Mouse (Mus musculus): ENCODE data around the gene Pole. TPM values are rescaled to one million over a fixed set of nuclear protein-coding genes. Genes with fewer than 3 reads are reported as not detected.

Gene Pole
- polyA plus RNA-seq, 1 experiment from 2014 or later, result 14.3 TPM

- ATAC-seq (replicated peaks), result peak; percentile 74; the same call in 1 of the 2 replicates
- Histone ChIP-seq H3K36me3 (peaks cover 5% of the 10 kb centered on the region; the same call in 1 of the 2 replicates), H3K4me1 (peaks cover 19% of the 10 kb centered on the region), H3K27ac (replicated peaks) (0 out of 2 replicates have a peak overlapping the region, but pooled peaks have one; percentile 27), H3K9ac (replicated peaks) (peak overlapping the region; percentile 73), H3K4me3 (peak overlapping the region; percentile 85), H3K4me2 (replicated peaks) (peak overlapping the region; percentile 84), H3K9me3 (no peaks in the 10 kb centered on the region), H3K27me3 (0 out of 2 replicates have a peak, but pooled peaks cover 5% of the 10 kb centered on the region)
- WGBS, result 2% methylated on average over 31 of the region's 31 CpGs
Measured at GRCm38 (mm10) chr5:110286446-110287083, 459 bp downstream of the Pole start.

GRCm38 (mm10) chr5:110287084-110287475 is 974 bp downstream of the Pole start:
- 0 out of 2 replicates have a peak, but pooled peaks cover 5% of the 10 kb centered on the region for H3K27me3 ChIP-seq
- WGBS, result 62% methylated on average over 2 of the region's 2 CpGs

GRCm38 (mm10) chr5:110291649-110292048 is 5.5 kb downstream of the Pole start:
- Histone ChIP-seq H3K9me3 (no peaks in the 10 kb centered on the region), H3K4me3 (no peak overlapping the region), H3K4me1 (peaks cover 8% of the 10 kb centered on the region), H3K27me3 (no peaks in the 10 kb centered on the region), H3K27ac (replicated peaks) (no peak overlapping the region), H3K9ac (replicated peaks) (no peak overlapping the region), H3K36me3 (peaks cover 17% of the 10 kb centered on the region; the same call in 1 of the 2 replicates), H3K4me2 (replicated peaks) (no peak overlapping the region)
- 98% methylated on average over 1 of the region's 1 CpGs for WGBS
- ATAC-seq (replicated peaks), result no peak

More at GRCm38 (mm10) chr5:110287084-110287475, 974 bp downstream of the Pole start:
- H3K36me3 ChIP-seq, result peaks cover 5% of the 10 kb centered on the region; the same call in 1 of the 2 replicates
- peak overlapping the region; percentile 84 for H3K4me2 ChIP-seq (replicated peaks)
- H3K4me3 ChIP-seq, result peak overlapping the region; percentile 85
- no peaks in the 10 kb centered on the region for H3K9me3 ChIP-seq
- H3K9ac ChIP-seq (replicated peaks), result no peak overlapping the region
- H3K27ac ChIP-seq (replicated peaks), result no peak overlapping the region
- peaks cover 19% of the 10 kb centered on the region for H3K4me1 ChIP-seq
- ATAC-seq (replicated peaks), result no peak

- H3K27ac ChIP-seq (replicated peaks), result no peak overlapping the region
- H3K36me3 ChIP-seq, result peaks cover 41% of the 10 kb centered on the region
- no peak overlapping the region for H3K4me2 ChIP-seq (replicated peaks)
- no peak overlapping the region for H3K4me3 ChIP-seq
- ATAC-seq (replicated peaks), result no peak
- WGBS, result 91% methylated on average over 1 of the region's 1 CpGs
- H3K27me3 ChIP-seq, result no peaks in the 10 kb centered on the region
- no peaks in the 10 kb centered on the region for H3K9me3 ChIP-seq
- no peak overlapping the region for H3K9ac ChIP-seq (replicated peaks)
- H3K4me1 ChIP-seq, result no peaks in the 10 kb centered on the region
Measured at GRCm38 (mm10) chr5:110296637-110297036, 10.5 kb downstream of the Pole start.

- no peaks in the 10 kb centered on the region for H3K9me3 ChIP-seq
- no peaks in the 10 kb centered on the region for H3K27me3 ChIP-seq
- no peak for ATAC-seq (replicated peaks)
- H3K9ac ChIP-seq (replicated peaks), result no peak overlapping the region
- WGBS, result 88% methylated on average over 2 of the region's 2 CpGs
- H3K4me3 ChIP-seq, result no peak overlapping the region
- H3K27ac ChIP-seq (replicated peaks), result no peak overlapping the region
- H3K4me2 ChIP-seq (replicated peaks), result no peak overlapping the region
- H3K4me1 ChIP-seq, result no peaks in the 10 kb centered on the region
- H3K36me3 ChIP-seq, result peaks cover 33% of the 10 kb centered on the region
Measured at GRCm38 (mm10) chr5:110300591-110300990, 14.5 kb downstream of the Pole start.

GRCm38 (mm10) chr5:110308861-110309260 is 22.8 kb downstream of the Pole start:
- no peak overlapping the region for H3K4me2 ChIP-seq (replicated peaks)
- peaks cover 20% of the 10 kb centered on the region; the same call in 1 of the 2 replicates for H3K36me3 ChIP-seq
- no peaks in the 10 kb centered on the region for H3K9me3 ChIP-seq
- no peak overlapping the region for H3K9ac ChIP-seq (replicated peaks)
- H3K4me3 ChIP-seq, result no peak overlapping the region
- H3K27ac ChIP-seq (replicated peaks), result no peak overlapping the region
- WGBS, result 91% methylated on average over 7 of the region's 7 CpGs
- H3K4me1 ChIP-seq, result no peaks in the 10 kb centered on the region
- ATAC-seq (replicated peaks), result no peak
- H3K27me3 ChIP-seq, result no peaks in the 10 kb centered on the region

- no peak overlapping the region for H3K4me2 ChIP-seq (replicated peaks)
- H3K36me3 ChIP-seq, result peaks cover 24% of the 10 kb centered on the region; the same call in 1 of the 2 replicates
- H3K9ac ChIP-seq (replicated peaks), result no peak overlapping the region
- H3K9me3 ChIP-seq, result no peaks in the 10 kb centered on the region
- no peak for ATAC-seq (replicated peaks)
- no peaks in the 10 kb centered on the region for H3K27me3 ChIP-seq
- WGBS, result 63% methylated on average over 3 of the region's 3 CpGs
- H3K4me3 ChIP-seq, result no peak overlapping the region
- H3K27ac ChIP-seq (replicated peaks), result no peak overlapping the region
- no peaks in the 10 kb centered on the region for H3K4me1 ChIP-seq
Measured at GRCm38 (mm10) chr5:110313127-110313526, 27.0 kb downstream of the Pole start.

- no peak for ATAC-seq (replicated peaks)
- 94% methylated on average over 3 of the region's 3 CpGs for WGBS
- H3K27ac ChIP-seq (replicated peaks), result no peak overlapping the region
Measured at GRCm38 (mm10) chr5:110330508-110330907, 44.4 kb downstream of the Pole start.

GRCm38 (mm10) chr5:110338792-110339191 is 52.7 kb downstream of the Pole start:
- peaks cover 17% of the 10 kb centered on the region; the same call in 1 of the 2 replicates for H3K27me3 ChIP-seq
- ATAC-seq (replicated peaks), result no peak
- no peaks in the 10 kb centered on the region for H3K9me3 ChIP-seq
- H3K4me3 ChIP-seq, result no peak overlapping the region
- 97% methylated on average over 2 of the region's 2 CpGs for WGBS
- no peak overlapping the region for H3K9ac ChIP-seq (replicated peaks)
- no peak overlapping the region for H3K4me2 ChIP-seq (replicated peaks)
- H3K4me1 ChIP-seq, result peaks cover 14% of the 10 kb centered on the region
- peaks cover 7% of the 10 kb centered on the region; the same call in 1 of the 2 replicates for H3K36me3 ChIP-seq
- H3K27ac ChIP-seq (replicated peaks), result no peak overlapping the region

More at GRCm38 (mm10) chr5:110330508-110330907, 44.4 kb downstream of the Pole start:
- H3K4me2 ChIP-seq (replicated peaks), result no peak overlapping the region
- H3K9ac ChIP-seq (replicated peaks), result no peak overlapping the region
- no peaks in the 10 kb centered on the region for H3K9me3 ChIP-seq
- peaks cover 6% of the 10 kb centered on the region; the same call in 1 of the 2 replicates for H3K36me3 ChIP-seq
- no peaks in the 10 kb centered on the region for H3K27me3 ChIP-seq
- no peaks in the 10 kb centered on the region for H3K4me1 ChIP-seq
- no peak overlapping the region for H3K4me3 ChIP-seq

GRCm38 (mm10) chr5:110342648-110343284 is 56.7 kb downstream of the Pole start, which contains the start of gene P2rx2:
Gene P2rx2 (minus strand): TSS chr5:110343212.
- ATAC-seq (replicated peaks), result peak; percentile 65
- Histone ChIP-seq H3K9me3 (no peaks in the 10 kb centered on the region), H3K27ac (replicated peaks) (no peak within 1 kb of the TSS), H3K36me3 (no peaks in the 10 kb centered on the region), H3K9ac (replicated peaks) (peak within 1 kb of the TSS; percentile 53), H3K4me3 (peak within 1 kb of the TSS; percentile 51), H3K27me3 (peaks cover 20% of the 10 kb centered on the region; the same call in 1 of the 2 replicates), H3K4me1 (peaks cover 14% of the 10 kb centered on the region), H3K4me2 (replicated peaks) (peak within 1 kb of the TSS; percentile 87)
- 1% methylated on average over 43 of the region's 43 CpGs for WGBS

- Histone ChIP-seq H3K36me3 (no peaks in the 10 kb centered on the region), H3K9me3 (no peaks in the 10 kb centered on the region), H3K9ac (replicated peaks) (no peak within 1 kb of the TSS), H3K27ac (replicated peaks) (no peak within 1 kb of the TSS), H3K4me1 (peaks cover 14% of the 10 kb centered on the region), H3K4me2 (replicated peaks) (no peak within 1 kb of the TSS), H3K4me3 (no peak within 1 kb of the TSS), H3K27me3 (peaks cover 20% of the 10 kb centered on the region; the same call in 1 of the 2 replicates)
- ATAC-seq (replicated peaks), result no peak
- WGBS, result 92% methylated on average over 4 of the region's 4 CpGs
Measured at GRCm38 (mm10) chr5:110344524-110344923, 58.4 kb downstream of the Pole start, which contains the start of gene Lrcol1. Gene Lrcol1 (plus strand): TSS chr5:110344730.

- no peak overlapping the region for H3K4me3 ChIP-seq
- H3K27me3 ChIP-seq, result peaks cover 20% of the 10 kb centered on the region; the same call in 1 of the 2 replicates
- H3K9me3 ChIP-seq, result no peaks in the 10 kb centered on the region
- peaks cover 14% of the 10 kb centered on the region for H3K4me1 ChIP-seq
- no peak overlapping the region for H3K27ac ChIP-seq (replicated peaks)
- H3K4me2 ChIP-seq (replicated peaks), result no peak overlapping the region
- ATAC-seq (replicated peaks), result no peak
- 88% methylated on average over 4 of the region's 4 CpGs for WGBS
- no peak overlapping the region for H3K9ac ChIP-seq (replicated peaks)
- H3K36me3 ChIP-seq, result no peaks in the 10 kb centered on the region
Measured at GRCm38 (mm10) chr5:110345553-110345952, 59.4 kb downstream of the Pole start.
